Mouse (Mus musculus) ES-Bruce4 (cell line): Measurements from ENCODE around the gene Gm19345.

Experiments used
- CTCF ChIP-seq: IDR thresholded peaks from one replicate; pipeline ENCODE4 v1.8.1; 2011; ENCODE audit warnings: low read depth, low read length
- EP300 ChIP-seq: IDR thresholded peaks from 2 replicates; pipeline ENCODE4 v1.6.1; 2011; ENCODE audit warnings: low read depth, low read length; ENCODE audit not compliant: insufficient read depth
- POLR2A ChIP-seq: IDR thresholded peaks from one replicate; pipeline ENCODE4 v1.8.1; 2011; ENCODE audit warnings: low read length; ENCODE audit not compliant: insufficient read depth

DNA sequence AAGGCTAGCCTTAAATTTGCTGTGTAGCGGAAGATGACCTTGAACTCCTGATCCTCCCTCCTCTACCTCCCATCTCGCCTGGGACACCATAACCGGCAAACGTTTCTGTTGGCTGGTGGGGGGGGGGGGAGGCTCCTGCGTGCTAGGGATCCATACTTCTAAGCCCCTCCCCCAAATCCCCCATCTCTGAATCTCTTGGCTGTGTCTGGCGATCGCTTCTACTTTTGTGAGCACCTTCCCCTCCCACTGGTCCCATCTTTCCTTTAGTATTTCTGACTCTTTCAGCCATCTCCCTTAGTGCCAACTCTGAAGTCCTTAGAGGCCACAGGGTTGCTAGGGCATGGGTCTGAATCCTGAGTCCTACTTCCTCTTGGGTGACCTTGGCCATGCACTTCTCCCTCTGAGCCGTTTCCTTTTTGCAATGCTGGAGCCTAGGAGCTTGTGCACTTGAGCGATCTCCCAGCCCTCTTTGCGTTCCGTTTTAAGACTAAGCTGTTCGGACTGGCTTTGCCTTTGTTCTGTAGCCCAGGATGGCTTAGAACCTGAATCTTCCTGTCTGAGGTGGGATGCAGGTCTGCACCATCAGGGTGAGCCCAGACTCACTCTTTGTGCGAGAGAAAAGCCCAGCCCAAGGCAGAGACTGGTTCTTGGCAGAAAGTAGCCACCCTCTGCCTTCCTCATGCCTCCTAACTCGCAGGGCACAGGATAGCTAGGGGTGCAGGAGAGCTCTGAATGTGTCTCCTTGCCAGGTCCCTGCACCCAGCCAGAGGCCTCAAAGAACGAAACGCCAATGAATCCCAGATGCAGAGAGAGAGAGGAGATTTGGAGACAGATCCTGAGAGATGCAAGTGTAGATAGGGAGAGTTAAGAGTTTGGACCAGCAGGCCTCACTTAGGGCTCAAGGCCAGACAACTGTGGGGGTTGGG is 28.3 kb upstream of the Gm19345 start:
- no peak for TF ChIP-seq POLR2A
- no peak for TF ChIP-seq CTCF
- TF ChIP-seq EP300 = peak; percentile 70; the same call in 1 of the 2 replicates
